ENCODE assay signal across 35 mouse cellular contexts in genomic region chr3:140054634-140055033, GRCm38 (mm10).
"Had no signal": no experiment of that assay in that cellular context is flagged by ENCODE, and none has a peak within 500 bp of the region (broad histone marks: within the 10 kb centered on the region; RNA-seq: fewer than 3 reads in every experiment).

No protein-coding gene starts in this region.

- H3K4me3 ChIP-seq: heart, embryonic 10.5 days; heart, embryonic 12.5 days; heart, embryonic 13.5 days; heart, embryonic 15.5 days; hindbrain, embryonic 10.5 days; hindbrain, embryonic 12.5 days; hindbrain, embryonic 13.5 days; hindbrain, embryonic 15.5 days; intestine, embryonic 15.5 days; kidney, embryonic 15.5 days; layer of hippocampus, adult 2 months had no signal

- DNase-seq: heart, postnatal 10 days; heart, postnatal 14 days; heart, postnatal 36 days; heart, postnatal 4 days; kidney, adult 11 months; kidney, adult 18-20 months; kidney, adult 2 months; kidney, adult 8-10 months; kidney, adult 9 months; kidney, postnatal 10 days; kidney, postnatal 14 days; kidney, postnatal 25 days; kidney, postnatal 36 days; kidney, postnatal 4 days; layer of hippocampus, adult 9-11 months; layer of hippocampus, postnatal 36 days had no signal

- H3K4me1 ChIP-seq: heart, embryonic 10.5 days; heart, embryonic 12.5 days; heart, embryonic 13.5 days; heart, embryonic 15.5 days; hindbrain, embryonic 12.5 days; hindbrain, embryonic 13.5 days; hindbrain, embryonic 15.5 days; intestine, embryonic 15.5 days; kidney, embryonic 15.5 days had no signal

- H3K9me3 ChIP-seq: heart, embryonic 10.5 days; heart, embryonic 12.5 days; heart, embryonic 13.5 days; heart, embryonic 15.5 days; hindbrain, embryonic 10.5 days; hindbrain, embryonic 12.5 days; hindbrain, embryonic 13.5 days; hindbrain, embryonic 15.5 days; intestine, embryonic 15.5 days; kidney, embryonic 15.5 days had no signal

- H3K27me3 ChIP-seq: heart, embryonic 12.5 days; heart, embryonic 13.5 days; heart, embryonic 15.5 days; hindbrain, embryonic 12.5 days; hindbrain, embryonic 13.5 days; hindbrain, embryonic 15.5 days; intestine, embryonic 15.5 days; kidney, embryonic 15.5 days had no signal

- H3K27ac ChIP-seq: heart, embryonic 10.5 days; heart, embryonic 13.5 days; heart, embryonic 15.5 days; hindbrain, embryonic 10.5 days; hindbrain, embryonic 12.5 days; hindbrain, embryonic 13.5 days; hindbrain, embryonic 14.5 days; hindbrain, embryonic 15.5 days; hindbrain, postnatal 0 days; intestine, embryonic 15.5 days; kidney, embryonic 15.5 days; kidney, postnatal 0 days; layer of hippocampus, adult 2 months had no signal

- ATAC-seq: hindbrain, embryonic 16.5 days; hindbrain, postnatal 0 days; inflammation-experienced regulatory T-cells, adult 6 months; intestine, embryonic 15.5 days; intestine, embryonic 16.5 days; intestine, postnatal 0 days had no signal

- H3K4me2 ChIP-seq: heart, embryonic 11.5 days; heart, embryonic 12.5 days; heart, embryonic 13.5 days; heart, embryonic 15.5 days; hindbrain, embryonic 12.5 days; hindbrain, embryonic 13.5 days; hindbrain, embryonic 14.5 days; hindbrain, embryonic 15.5 days; intestine, embryonic 15.5 days; kidney, embryonic 15.5 days had no signal

- H3K9ac ChIP-seq: heart, embryonic 12.5 days; heart, embryonic 13.5 days; heart, embryonic 15.5 days; hindbrain, embryonic 12.5 days; hindbrain, embryonic 13.5 days; hindbrain, embryonic 14.5 days; hindbrain, embryonic 15.5 days; intestine, embryonic 15.5 days; kidney, embryonic 15.5 days had no signal

- H3K36me3 ChIP-seq: heart, embryonic 10.5 days; heart, embryonic 12.5 days; heart, embryonic 13.5 days; heart, embryonic 15.5 days; hindbrain, embryonic 10.5 days; hindbrain, embryonic 12.5 days; hindbrain, embryonic 13.5 days; hindbrain, embryonic 15.5 days; intestine, embryonic 15.5 days; kidney, embryonic 15.5 days had no signal
